Mouse (Mus musculus) kidney, embryonic 16.5 days (tissue): ENCODE results near the gene Htr5a. TPM values are rescaled to one million over a fixed set of nuclear protein-coding genes. Genes with fewer than 3 reads are reported as not detected.

ENCODE experiments used
- ATAC-seq: fragments of 200-750 bp; cut with Nextera tagmentation; 2 replicates; pipeline ENCODE4 v1.8.0; 2017; ENCODE audit warnings: moderate TSS enrichment; ENCODE audit not compliant: low FRiP score, low TSS enrichment
- H3K27ac ChIP-seq: fragments of 300-500 bp; sonication (generic); 2 replicates; pipeline ENCODE4 v1.5.1; 2014; ENCODE audit warnings: low read length
- H3K27me3 ChIP-seq: fragments of 300-500 bp; sonication (generic); 2 replicates; pipeline ENCODE4 v1.6.1; 2014; ENCODE audit warnings: low read length, control low read depth, mixed read lengths; ENCODE audit not compliant: insufficient read depth
- H3K36me3 ChIP-seq: fragments of 300-500 bp; sonication (generic); 2 replicates; pipeline ENCODE4 v1.6.1; 2014; ENCODE audit warnings: low read length, control low read depth, mixed read lengths; ENCODE audit not compliant: insufficient read depth
- H3K4me1 ChIP-seq: fragments of 300-500 bp; sonication (generic); 2 replicates; pipeline ENCODE4 v1.6.1; 2014; ENCODE audit warnings: low read length, control low read depth, mixed read lengths; ENCODE audit not compliant: insufficient read depth
- H3K4me2 ChIP-seq: fragments of 300-500 bp; sonication (generic); replicated peaks from 2 replicates; pipeline ENCODE4 v1.6.1; 2014; ENCODE audit warnings: low read depth, low read length
- H3K4me3 ChIP-seq: fragments of 300-500 bp; sonication (generic); 2 replicates; pipeline ENCODE4 v1.5.1; 2014; ENCODE audit warnings: mild to moderate bottlenecking, low read length
- H3K9ac ChIP-seq: fragments of 300-500 bp; sonication (generic); replicated peaks from 2 replicates; pipeline ENCODE4 v1.6.1; 2014; ENCODE audit warnings: low read length
- H3K9me3 ChIP-seq: fragments of 300-500 bp; sonication (generic); 2 replicates; pipeline ENCODE4 v1.6.1; 2016; ENCODE audit warnings: low read length, control low read depth
- WGBS: fragments of 180-500 bp; shearing (Covaris S2); extraction: QIAGEN DNeasy Blood & Tissue Kit; methylation state at CpG from one replicate; pipeline ENCODE4 v1.1.7; 2014; 5-methylcytosine and 5-hydroxymethylcytosine counted together
- polyA plus RNA-seq: library from polyadenylated mRNA; unstranded; fragments of >200 nt; fragmentation: Nextera tagmentation; extraction: Ambion mirVana; gene quantifications from 2 replicates; pipeline ENCODE4 v1.2.1, GENCODE M21; 2015

The Htr5a gene
- polyA plus RNA-seq, 1 experiment from 2014 or later, result not detected

DNA sequence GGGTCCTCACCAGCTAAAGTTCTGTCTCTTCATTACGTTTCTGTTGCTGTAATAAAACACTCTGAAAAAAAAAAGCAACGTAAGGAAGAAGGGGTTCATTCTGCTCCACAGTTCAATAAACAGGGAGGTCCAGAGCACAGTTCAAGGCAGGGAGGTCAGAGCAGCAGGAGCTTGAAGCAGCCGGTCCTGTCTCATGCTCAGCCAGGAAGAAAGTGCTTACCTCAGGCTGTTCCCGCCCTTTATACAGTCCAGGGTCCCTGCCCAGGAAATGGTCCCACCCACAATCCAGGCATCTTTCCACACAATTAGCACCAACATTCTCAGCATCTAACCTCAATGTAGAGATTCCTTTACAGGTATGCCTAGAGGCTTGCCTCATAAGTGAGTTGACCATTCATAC, 3.9 kb upstream of the Htr5a start:
- WGBS, result 19% methylated on average over 4 of the region's 4 CpGs

GRCm38 (mm10) chr5:27842671-27843320, 847 bp downstream of the Htr5a start:
- 72% methylated on average over 28 of the region's 28 CpGs for WGBS
- Histone ChIP-seq H3K27ac (no peak overlapping the region), H3K4me1 (0 out of 2 replicates have a peak, but pooled peaks cover 5% of the 10 kb centered on the region), H3K9me3 (no peaks in the 10 kb centered on the region), H3K4me3 (no peak overlapping the region), H3K36me3 (no peaks in the 10 kb centered on the region), H3K4me2 (no peak overlapping the region), H3K9ac (no peak overlapping the region), H3K27me3 (peaks cover 11% of the 10 kb centered on the region)
- ATAC-seq, result no peak

More for the DNA sequence above, 3.9 kb upstream of the Htr5a start:
- Histone ChIP-seq H3K4me1 (0 out of 2 replicates have a peak, but pooled peaks cover 5% of the 10 kb centered on the region), H3K4me3 (no peak overlapping the region), H3K36me3 (no peaks in the 10 kb centered on the region), H3K27ac (no peak overlapping the region), H3K27me3 (peaks cover 11% of the 10 kb centered on the region), H3K4me2 (no peak overlapping the region), H3K9ac (no peak overlapping the region), H3K9me3 (no peaks in the 10 kb centered on the region)
- no peak for ATAC-seq

DNA sequence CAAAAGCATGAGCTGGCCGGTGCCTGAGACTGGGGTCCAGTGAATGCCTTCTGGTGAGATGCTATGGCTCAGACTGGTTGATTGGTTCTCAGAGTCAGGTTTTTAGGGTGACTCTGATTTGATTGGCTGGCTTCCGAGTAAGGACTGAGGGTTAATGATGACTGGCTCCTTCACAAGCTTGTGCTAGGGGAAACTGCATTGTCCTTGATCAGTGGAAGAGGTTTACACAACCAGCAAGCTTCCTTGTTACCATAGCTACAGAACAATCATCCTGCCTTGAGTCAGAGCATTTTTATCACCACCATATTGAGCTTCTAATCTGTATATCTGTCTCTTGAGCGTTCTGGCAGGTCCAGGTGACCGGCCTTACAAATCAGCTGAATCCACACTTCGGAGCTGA, 5.0 kb downstream of the Htr5a start:
- H3K9ac ChIP-seq, result no peak overlapping the region
- ATAC-seq, result no peak
- H3K4me1 ChIP-seq, result 0 out of 2 replicates have a peak, but pooled peaks cover 1% of the 10 kb centered on the region
- H3K36me3 ChIP-seq, result no peaks in the 10 kb centered on the region
- H3K4me3 ChIP-seq, result no peak overlapping the region
- peaks cover 8% of the 10 kb centered on the region for H3K27me3 ChIP-seq
- 64% methylated on average over 5 of the region's 5 CpGs for WGBS
- H3K9me3 ChIP-seq, result no peaks in the 10 kb centered on the region
- no peak overlapping the region for H3K27ac ChIP-seq
- no peak overlapping the region for H3K4me2 ChIP-seq

GRCm38 (mm10) chr5:27854290-27854689, 12.3 kb downstream of the Htr5a start:
- Histone ChIP-seq H3K4me3 (no peak overlapping the region), H3K4me2 (no peak overlapping the region), H3K27me3 (no peaks in the 10 kb centered on the region), H3K36me3 (no peaks in the 10 kb centered on the region), H3K27ac (no peak overlapping the region), H3K9ac (no peak overlapping the region), H3K9me3 (no peaks in the 10 kb centered on the region), H3K4me1 (no peaks in the 10 kb centered on the region)
- no peak for ATAC-seq
- 65% methylated on average over 1 of the region's 1 CpGs for WGBS

GRCm38 (mm10) chr5:27855726-27856125, 13.8 kb downstream of the Htr5a start:
- ATAC-seq, result no peak
- WGBS, result 84% methylated on average over 2 of the region's 2 CpGs
- Histone ChIP-seq H3K9ac (no peak overlapping the region), H3K27me3 (no peaks in the 10 kb centered on the region), H3K4me2 (no peak overlapping the region), H3K4me3 (no peak overlapping the region), H3K36me3 (no peaks in the 10 kb centered on the region), H3K27ac (no peak overlapping the region), H3K4me1 (no peaks in the 10 kb centered on the region), H3K9me3 (no peaks in the 10 kb centered on the region)

- H3K4me1 ChIP-seq, result no peaks in the 10 kb centered on the region
- H3K9ac ChIP-seq, result no peak overlapping the region
- no peak overlapping the region for H3K4me2 ChIP-seq
- H3K4me3 ChIP-seq, result no peak overlapping the region
- no peak for ATAC-seq
- H3K27ac ChIP-seq, result no peak overlapping the region
- no peaks in the 10 kb centered on the region for H3K9me3 ChIP-seq
- no peaks in the 10 kb centered on the region for H3K36me3 ChIP-seq
- H3K27me3 ChIP-seq, result no peaks in the 10 kb centered on the region
- WGBS, result 49% methylated on average over 8 of the region's 8 CpGs
Measured at GRCm38 (mm10) chr5:27873240-27874082, 31.5 kb downstream of the Htr5a start.

DNA sequence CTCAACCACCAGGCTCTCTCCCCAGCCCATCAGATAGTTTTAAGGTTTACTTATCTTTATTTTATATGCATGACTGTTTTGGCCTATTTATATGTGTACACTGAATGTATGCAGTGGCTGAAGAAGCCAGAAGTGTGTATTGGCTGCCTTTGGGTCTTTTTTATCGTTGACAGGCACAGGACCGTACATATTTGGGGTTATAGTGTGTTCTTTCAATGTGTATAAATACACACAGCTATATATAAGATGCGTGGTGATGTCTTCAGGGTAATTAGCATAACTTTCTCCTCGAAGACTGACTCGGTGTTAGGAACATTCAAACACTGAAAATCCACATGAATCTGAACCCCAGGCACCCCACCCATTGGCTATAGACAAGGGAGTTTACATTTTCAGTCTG, 32.3 kb downstream of the Htr5a start:
- Histone ChIP-seq H3K9ac (no peak overlapping the region), H3K27ac (no peak overlapping the region), H3K4me1 (no peaks in the 10 kb centered on the region), H3K4me2 (no peak overlapping the region), H3K27me3 (no peaks in the 10 kb centered on the region), H3K9me3 (no peaks in the 10 kb centered on the region), H3K36me3 (no peaks in the 10 kb centered on the region), H3K4me3 (no peak overlapping the region)
- WGBS, result 89% methylated on average over 5 of the region's 5 CpGs
- no peak for ATAC-seq

DNA sequence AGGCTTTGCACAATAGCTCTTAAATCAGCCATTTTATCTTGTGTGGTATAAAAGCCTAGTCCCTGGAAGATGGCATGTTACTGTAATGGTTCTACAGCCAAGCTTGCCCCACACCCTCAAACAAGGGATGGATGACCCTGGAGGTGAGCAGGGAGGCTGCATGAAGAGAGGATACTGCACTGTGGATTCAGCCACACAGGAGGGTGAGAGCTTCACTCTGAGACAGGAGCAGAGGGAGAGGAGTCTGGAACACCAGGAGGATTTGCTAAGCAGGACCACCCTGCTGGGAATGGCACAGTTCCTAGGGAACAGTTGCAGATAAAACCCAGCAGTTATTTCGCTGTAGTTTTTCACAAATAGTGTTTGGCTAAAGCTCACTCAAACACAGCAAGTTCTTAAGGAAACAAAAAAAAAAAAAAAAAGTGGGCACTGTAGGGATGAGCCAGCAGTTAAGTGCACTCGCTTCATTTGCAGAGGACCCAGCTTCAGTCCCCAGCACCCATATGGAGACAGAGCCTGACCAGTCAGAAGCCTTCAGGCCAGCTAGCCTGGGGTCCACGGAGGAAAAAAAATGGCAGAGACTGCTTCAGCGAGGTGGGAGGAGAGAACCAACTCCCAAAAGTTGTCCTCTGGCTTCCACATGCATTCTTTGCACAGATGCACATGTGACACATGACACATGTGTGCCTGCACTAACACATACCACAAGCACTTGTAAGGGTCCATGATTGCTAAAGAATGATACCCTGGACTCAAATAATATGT, 33.6 kb downstream of the Htr5a start:
- ATAC-seq, result no peak

DNA sequence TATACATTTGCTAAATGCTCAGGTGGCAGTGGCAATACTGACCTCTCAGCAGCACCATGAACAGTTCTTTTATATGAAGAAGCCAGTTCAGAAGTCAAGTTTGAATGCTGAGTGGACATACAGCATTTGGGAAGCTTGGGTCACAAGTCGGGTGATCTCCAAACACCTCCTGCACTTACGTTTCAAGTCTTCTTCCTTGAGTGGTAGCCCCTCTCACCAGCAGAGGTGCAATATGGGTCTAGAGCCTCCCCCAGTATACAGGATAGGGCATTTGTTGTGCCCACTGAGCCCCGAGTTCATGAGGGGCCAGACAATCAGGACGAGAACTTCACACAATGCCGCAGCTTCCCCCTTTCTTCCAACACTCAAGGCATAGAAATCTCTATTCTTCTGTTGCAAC, 36.4 kb downstream of the Htr5a start:
- Histone ChIP-seq H3K4me1 (peaks cover 9% of the 10 kb centered on the region; the same call in 1 of the 2 replicates), H3K27ac (no peak overlapping the region), H3K9me3 (no peaks in the 10 kb centered on the region), H3K36me3 (no peaks in the 10 kb centered on the region), H3K4me3 (no peak overlapping the region), H3K4me2 (no peak overlapping the region), H3K9ac (no peak overlapping the region), H3K27me3 (no peaks in the 10 kb centered on the region)
- ATAC-seq, result no peak
- WGBS, result 91% methylated on average over 5 of the region's 5 CpGs

More for the DNA sequence above, 33.6 kb downstream of the Htr5a start:
- no peak overlapping the region for H3K27ac ChIP-seq
- H3K9ac ChIP-seq, result no peak overlapping the region
- no peaks in the 10 kb centered on the region for H3K27me3 ChIP-seq
- peaks cover 7% of the 10 kb centered on the region; the same call in 1 of the 2 replicates for H3K4me1 ChIP-seq
- H3K4me2 ChIP-seq, result no peak overlapping the region
- no peak overlapping the region for H3K4me3 ChIP-seq
- H3K36me3 ChIP-seq, result no peaks in the 10 kb centered on the region
- 63% methylated on average over 4 of the region's 4 CpGs for WGBS
- no peaks in the 10 kb centered on the region for H3K9me3 ChIP-seq
